Mouse (Mus musculus): Measurements from ENCODE around the gene Gpat3. TPM values are rescaled to one million over a fixed set of nuclear protein-coding genes. Genes with fewer than 3 reads are reported as not detected.

Gpat3 gene
- polyA plus RNA-seq, 1 experiment from 2014 or later: 13.6 TPM

DNA sequence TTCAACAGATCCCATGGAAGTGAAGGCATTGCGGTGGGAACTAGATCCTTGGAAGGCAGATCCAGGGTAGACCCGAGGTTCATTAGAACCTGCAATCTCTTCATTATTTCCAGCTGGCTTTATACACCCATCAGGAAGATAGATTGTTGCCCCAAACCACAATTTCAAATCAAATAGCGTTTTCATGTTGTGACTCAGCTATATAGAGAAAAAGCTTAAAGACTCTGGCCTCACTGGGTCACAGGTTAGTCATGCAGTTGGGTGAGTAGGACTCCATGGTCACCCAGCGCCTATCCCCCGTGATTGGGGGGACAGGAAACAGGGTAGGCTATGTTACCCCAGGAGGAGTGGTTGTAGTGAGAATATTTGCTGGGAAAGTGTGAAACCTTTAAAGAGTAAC, 69.9 kb downstream of the Gpat3 start:
- Histone ChIP-seq H3K9ac (ENCODE audit: low read length) (no peak overlapping the region), H3K27me3 (ENCODE audit: control insufficient read depth, insufficient read depth, low read length) (peaks cover 5% of the 10 kb centered on the region; the same call in 1 of the 2 replicates), H3K27ac (ENCODE audit: low read length) (no peak overlapping the region), H3K4me3 (ENCODE audit: low read length) (no peak overlapping the region), H3K36me3 (ENCODE audit: control insufficient read depth, insufficient read depth) (no peaks in the 10 kb centered on the region), H3K9me3 (replicated peaks; ENCODE audit: control insufficient read depth, low read length) (no peaks in the 10 kb centered on the region), H3K4me2 (ENCODE audit: low read depth, low read length) (no peak overlapping the region), H3K4me1 (ENCODE audit: control insufficient read depth, insufficient read depth, low read length) (0 out of 2 replicates have a peak, but pooled peaks cover 3% of the 10 kb centered on the region)
- ATAC-seq (replicated peaks; ENCODE audit: extremely low read depth, insufficient read depth, low FRiP score): no peak
- 37% methylated on average over 5 of the region's 5 CpGs for WGBS

DNA sequence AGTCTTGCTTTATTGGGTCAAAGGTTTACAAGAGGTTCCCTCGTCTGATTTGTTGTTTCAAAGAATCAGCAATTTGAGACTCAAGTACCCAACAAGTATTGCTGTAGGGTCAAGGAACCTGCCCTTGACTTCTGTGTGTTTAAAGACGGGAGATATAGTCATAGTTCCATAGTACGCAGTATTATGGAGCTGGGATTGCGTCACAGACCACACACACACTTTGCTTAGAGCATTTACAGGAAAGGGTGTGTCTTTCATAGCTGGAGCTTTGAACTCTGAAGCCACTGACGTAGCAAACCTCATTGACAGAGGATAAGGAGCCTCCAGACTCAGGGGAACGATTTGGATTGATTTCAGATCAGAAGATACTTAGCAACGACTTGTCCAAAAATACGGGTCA, 70.9 kb downstream of the Gpat3 start:
- no peak overlapping the region for H3K9ac ChIP-seq (ENCODE audit: low read length)
- peaks cover 7% of the 10 kb centered on the region; the same call in 1 of the 2 replicates for H3K27me3 ChIP-seq (ENCODE audit: control insufficient read depth, insufficient read depth, low read length)
- 0 out of 2 replicates have a peak, but pooled peaks cover 3% of the 10 kb centered on the region for H3K4me1 ChIP-seq (ENCODE audit: control insufficient read depth, insufficient read depth, low read length)
- H3K4me2 ChIP-seq (ENCODE audit: low read depth, low read length): no peak overlapping the region
- 59% methylated on average over 8 of the region's 8 CpGs for WGBS
- no peak for ATAC-seq (replicated peaks; ENCODE audit: extremely low read depth, insufficient read depth, low FRiP score)
- H3K9me3 ChIP-seq (replicated peaks; ENCODE audit: control insufficient read depth, low read length): no peaks in the 10 kb centered on the region
- H3K4me3 ChIP-seq (ENCODE audit: low read length): no peak overlapping the region
- no peak overlapping the region for H3K27ac ChIP-seq (ENCODE audit: low read length)
- no peaks in the 10 kb centered on the region for H3K36me3 ChIP-seq (ENCODE audit: control insufficient read depth, insufficient read depth)

DNA sequence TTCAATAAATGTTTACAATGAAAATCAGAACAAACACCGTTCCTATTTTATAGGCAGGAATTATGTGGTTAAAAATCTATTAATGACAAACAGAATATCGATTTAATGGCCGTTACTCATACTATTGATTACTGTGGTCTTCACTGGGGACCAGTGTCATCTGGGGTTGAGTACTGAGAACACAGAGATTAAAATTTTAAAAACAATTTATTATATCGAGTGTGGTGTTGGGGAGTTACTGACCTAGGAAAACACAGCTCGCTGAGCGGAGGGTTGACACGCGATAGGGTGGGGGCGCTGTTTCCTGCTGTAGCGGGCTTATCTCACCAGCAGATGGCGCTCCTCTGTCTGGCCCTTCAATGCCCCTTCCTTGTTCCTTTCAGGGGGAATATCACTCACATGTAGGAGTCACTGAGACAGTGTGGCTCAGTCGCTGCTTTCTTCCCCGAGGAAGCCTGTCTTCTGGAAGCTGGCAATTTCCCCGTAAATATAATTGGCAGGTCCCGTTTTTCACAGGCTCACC, 71.8 kb downstream of the Gpat3 start:
- no peaks in the 10 kb centered on the region for H3K36me3 ChIP-seq (ENCODE audit: control insufficient read depth, insufficient read depth)
- 21% methylated on average over 15 of the region's 15 CpGs for WGBS
- ATAC-seq (replicated peaks; ENCODE audit: extremely low read depth, insufficient read depth, low FRiP score): no peak
- H3K4me3 ChIP-seq (ENCODE audit: low read length): no peak overlapping the region
- no peaks in the 10 kb centered on the region for H3K9me3 ChIP-seq (replicated peaks; ENCODE audit: control insufficient read depth, low read length)
- H3K9ac ChIP-seq (ENCODE audit: low read length): no peak overlapping the region
- peaks cover 7% of the 10 kb centered on the region; the same call in 1 of the 2 replicates for H3K27me3 ChIP-seq (ENCODE audit: control insufficient read depth, insufficient read depth, low read length)
- H3K4me2 ChIP-seq (ENCODE audit: low read depth, low read length): no peak overlapping the region
- 0 out of 2 replicates have a peak, but pooled peaks cover 3% of the 10 kb centered on the region for H3K4me1 ChIP-seq (ENCODE audit: control insufficient read depth, insufficient read depth, low read length)
- H3K27ac ChIP-seq (ENCODE audit: low read length): no peak overlapping the region

DNA sequence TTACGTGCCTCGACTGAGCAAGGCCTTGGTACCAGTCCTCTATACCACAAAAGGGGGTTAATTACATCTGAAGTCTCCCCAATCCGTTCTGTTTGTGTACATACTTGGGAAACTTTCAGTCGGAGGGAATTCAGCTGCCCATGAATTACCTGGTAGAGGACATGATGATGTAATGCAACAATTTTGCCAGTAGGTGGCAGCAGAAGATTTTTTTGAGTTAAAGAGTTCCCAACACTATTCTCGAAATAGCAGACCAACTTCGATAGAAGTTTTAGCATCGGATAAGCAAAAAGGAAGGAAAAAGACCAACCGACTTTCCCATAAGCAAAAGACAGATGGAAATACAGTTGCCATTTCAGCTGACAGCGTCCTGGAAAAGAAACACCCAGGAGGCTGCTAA, 73.6 kb downstream of the Gpat3 start:
- no peak for ATAC-seq (replicated peaks; ENCODE audit: extremely low read depth, insufficient read depth, low FRiP score)
- Histone ChIP-seq H3K9me3 (replicated peaks; ENCODE audit: control insufficient read depth, low read length) (no peaks in the 10 kb centered on the region), H3K36me3 (ENCODE audit: control insufficient read depth, insufficient read depth) (no peaks in the 10 kb centered on the region), H3K27ac (ENCODE audit: low read length) (no peak overlapping the region), H3K9ac (ENCODE audit: low read length) (peak overlapping the region; percentile 3; the same call in 1 of the 2 replicates), H3K4me3 (ENCODE audit: low read length) (peak overlapping the region; percentile 4; the same call in 1 of the 2 replicates), H3K4me2 (ENCODE audit: low read depth, low read length) (peak overlapping the region; percentile 48; the same call in 1 of the 2 replicates), H3K4me1 (ENCODE audit: control insufficient read depth, insufficient read depth, low read length) (0 out of 2 replicates have a peak, but pooled peaks cover 3% of the 10 kb centered on the region), H3K27me3 (ENCODE audit: control insufficient read depth, insufficient read depth, low read length) (peaks cover 7% of the 10 kb centered on the region; the same call in 1 of the 2 replicates)
- 10% methylated on average over 9 of the region's 9 CpGs for WGBS

DNA sequence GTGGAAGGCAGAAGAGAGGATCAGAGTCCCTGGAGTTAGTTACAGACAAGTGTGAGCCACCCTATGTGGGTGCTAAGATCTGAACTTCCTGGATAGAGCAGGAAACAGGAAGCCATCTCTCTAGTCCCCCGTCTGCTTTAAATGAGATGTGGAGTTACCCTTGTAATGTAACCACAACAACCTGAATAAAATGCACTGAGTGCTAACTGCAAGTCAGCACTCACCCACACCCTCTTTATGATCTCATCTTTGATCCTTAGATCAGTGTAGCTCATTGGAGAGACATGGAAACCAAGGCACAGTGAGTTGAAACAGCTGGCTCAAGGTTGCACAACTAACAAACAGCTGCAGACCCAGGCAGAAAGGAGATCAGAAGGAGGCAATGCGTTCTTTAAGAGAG, 84.2 kb downstream of the Gpat3 start:
- Histone ChIP-seq H3K4me1 (ENCODE audit: control insufficient read depth, insufficient read depth, low read length) (no peaks in the 10 kb centered on the region), H3K36me3 (ENCODE audit: control insufficient read depth, insufficient read depth) (no peaks in the 10 kb centered on the region), H3K9ac (ENCODE audit: low read length) (no peak overlapping the region), H3K27me3 (ENCODE audit: control insufficient read depth, insufficient read depth, low read length) (no peaks in the 10 kb centered on the region), H3K4me2 (ENCODE audit: low read depth, low read length) (no peak overlapping the region), H3K9me3 (replicated peaks; ENCODE audit: control insufficient read depth, low read length) (no peaks in the 10 kb centered on the region), H3K27ac (ENCODE audit: low read length) (no peak overlapping the region), H3K4me3 (ENCODE audit: low read length) (no peak overlapping the region)
- no peak for ATAC-seq (replicated peaks; ENCODE audit: extremely low read depth, insufficient read depth, low FRiP score)
- WGBS: 60% methylated on average over 2 of the region's 2 CpGs

DNA sequence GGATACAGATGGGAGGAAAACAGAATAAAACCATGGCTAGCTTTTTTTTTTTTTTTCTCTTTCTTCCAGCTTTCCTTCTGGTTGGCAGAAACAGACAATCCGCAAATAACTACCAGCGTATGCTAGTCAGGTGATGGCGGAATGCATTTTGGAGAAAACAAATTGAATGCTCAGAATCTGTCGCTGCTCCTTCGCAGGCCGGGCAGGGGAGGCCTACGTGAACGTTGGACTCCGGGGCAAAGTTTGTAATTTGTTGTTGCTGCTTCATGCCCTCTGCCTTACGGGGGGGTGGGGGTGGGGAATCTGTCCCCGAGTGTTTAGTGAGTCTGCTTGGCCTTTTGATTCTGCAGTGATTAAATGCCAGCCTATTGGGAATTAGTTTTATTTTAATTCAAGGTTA, 98.2 kb downstream of the Gpat3 start:
- Histone ChIP-seq H3K9ac (ENCODE audit: low read length) (no peak overlapping the region), H3K4me2 (ENCODE audit: low read depth, low read length) (no peak overlapping the region), H3K27me3 (ENCODE audit: control insufficient read depth, insufficient read depth, low read length) (no peaks in the 10 kb centered on the region; the same call in 1 of the 2 replicates), H3K9me3 (replicated peaks; ENCODE audit: control insufficient read depth, low read length) (no peaks in the 10 kb centered on the region), H3K36me3 (ENCODE audit: control insufficient read depth, insufficient read depth) (no peaks in the 10 kb centered on the region), H3K27ac (ENCODE audit: low read length) (no peak overlapping the region), H3K4me3 (ENCODE audit: low read length) (no peak overlapping the region), H3K4me1 (ENCODE audit: control insufficient read depth, insufficient read depth, low read length) (no peaks in the 10 kb centered on the region)
- WGBS: 66% methylated on average over 11 of the region's 11 CpGs
- ATAC-seq (replicated peaks; ENCODE audit: extremely low read depth, insufficient read depth, low FRiP score): no peak

DNA sequence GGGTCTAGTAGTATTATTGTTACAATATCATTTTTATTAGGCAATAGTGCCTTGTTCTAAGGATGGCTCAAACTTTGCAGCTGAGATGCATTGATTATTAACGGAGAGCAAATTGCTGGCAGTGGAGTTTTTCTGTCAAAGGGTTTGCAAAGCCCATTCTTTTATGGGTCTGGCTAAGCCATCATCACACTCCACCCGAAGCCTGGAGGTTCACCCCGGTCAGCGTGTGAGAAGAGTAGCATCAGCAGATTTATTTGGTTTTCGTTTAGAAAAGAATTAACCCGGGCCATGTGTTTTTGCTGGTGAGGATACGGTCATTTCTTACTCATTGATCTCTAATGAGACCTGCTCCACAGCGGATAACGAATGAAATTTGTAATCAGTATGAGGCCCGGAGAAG, 99.8 kb downstream of the Gpat3 start:
- ATAC-seq (replicated peaks; ENCODE audit: extremely low read depth, insufficient read depth, low FRiP score): no peak
- H3K4me3 ChIP-seq (ENCODE audit: low read length): no peak overlapping the region
- H3K36me3 ChIP-seq (ENCODE audit: control insufficient read depth, insufficient read depth): no peaks in the 10 kb centered on the region
- no peaks in the 10 kb centered on the region for H3K4me1 ChIP-seq (ENCODE audit: control insufficient read depth, insufficient read depth, low read length)
- 79% methylated on average over 10 of the region's 10 CpGs for WGBS
- H3K9me3 ChIP-seq (replicated peaks; ENCODE audit: control insufficient read depth, low read length): no peaks in the 10 kb centered on the region
- H3K27me3 ChIP-seq (ENCODE audit: control insufficient read depth, insufficient read depth, low read length): no peaks in the 10 kb centered on the region; the same call in 1 of the 2 replicates
- H3K9ac ChIP-seq (ENCODE audit: low read length): no peak overlapping the region
- no peak overlapping the region for H3K27ac ChIP-seq (ENCODE audit: low read length)
- H3K4me2 ChIP-seq (ENCODE audit: low read depth, low read length): no peak overlapping the region

Other genes starting within 250 kb of the Gpat3 start
- 73.2 TPM in 2 replicates for gene Coq2, start 170.6 kb upstream of the Gpat3 start, polyA plus RNA-seq (2015; fragmentation: Nextera tagmentation; extraction: Ambion mirVana)
- gene Hpse, start 126.0 kb upstream of the Gpat3 start, polyA plus RNA-seq (2015; fragmentation: Nextera tagmentation; extraction: Ambion mirVana): 1.2 and 1.7 TPM in 2 replicates
- 8.7 and 9.5 TPM in 2 replicates for gene Helq, start 47.1 kb upstream of the Gpat3 start, polyA plus RNA-seq (2015; fragmentation: Nextera tagmentation; extraction: Ambion mirVana)
- 124 and 128 TPM in 2 replicates for gene Mrps18c, start 47.1 kb upstream of the Gpat3 start, polyA plus RNA-seq (2015; fragmentation: Nextera tagmentation; extraction: Ambion mirVana)
- gene Abraxas1, start 24.7 kb upstream of the Gpat3 start, polyA plus RNA-seq (2015; fragmentation: Nextera tagmentation; extraction: Ambion mirVana): 29.5 and 38.1 TPM in 2 replicates

Measured in heart, embryonic 16.5 days (tissue).